Mouse (Mus musculus) WW6 (cell line): Measurements from ENCODE around the gene Ap1g2.

Experiments
- DNase-seq: peaks from one replicate; pipeline ENCODE4 v3.0.0-alpha.2; 2013; ENCODE audit warnings: low read depth, low spot score

Ap1g2 gene

GRCm38 (mm10) chr14:55113975-55114645, 7.7 kb upstream of the Ap1g2 start:
- no peak for DNase-seq

- no peak for DNase-seq
Measured at GRCm38 (mm10) chr14:55113351-55113974, 7.1 kb upstream of the Ap1g2 start.

- DNase-seq: no peak
Measured at GRCm38 (mm10) chr14:55111720-55112119, 5.3 kb upstream of the Ap1g2 start.

GRCm38 (mm10) chr14:55110076-55110475, 3.7 kb upstream of the Ap1g2 start:
- no peak for DNase-seq

GRCm38 (mm10) chr14:55109048-55109873, 2.9 kb upstream of the Ap1g2 start:
- DNase-seq: no peak

- no peak for DNase-seq
Measured at GRCm38 (mm10) chr14:55108202-55108870, 1.9 kb upstream of the Ap1g2 start.

GRCm38 (mm10) chr14:55106990-55107389, 597 bp upstream of the Ap1g2 start:
- no peak for DNase-seq

GRCm38 (mm10) chr14:55105386-55105785, 1.0 kb downstream of the Ap1g2 start:
- no peak for DNase-seq

- no peak for DNase-seq
Measured at GRCm38 (mm10) chr14:55104365-55104764, 2.0 kb downstream of the Ap1g2 start.

- DNase-seq: no peak
Measured at GRCm38 (mm10) chr14:55102253-55102785, 4.1 kb downstream of the Ap1g2 start.

GRCm38 (mm10) chr14:55101592-55101991, 4.8 kb downstream of the Ap1g2 start:
- DNase-seq: no peak

GRCm38 (mm10) chr14:55098067-55098466, 8.3 kb downstream of the Ap1g2 start:
- no peak for DNase-seq

GRCm38 (mm10) chr14:55097646-55098045, 8.7 kb downstream of the Ap1g2 start:
- DNase-seq: no peak

GRCm38 (mm10) chr14:55096573-55097087, 9.8 kb downstream of the Ap1g2 start:
- no peak for DNase-seq

GRCm38 (mm10) chr14:55095671-55096070, 10.7 kb downstream of the Ap1g2 start:
- no peak for DNase-seq

GRCm38 (mm10) chr14:55095263-55095662, 11.1 kb downstream of the Ap1g2 start:
- DNase-seq: no peak

- no peak for DNase-seq
Measured at GRCm38 (mm10) chr14:55094704-55095231, 11.6 kb downstream of the Ap1g2 start, which contains the start of gene Thtpa. Thtpa (plus strand) TSS chr14:55094784.

GRCm38 (mm10) chr14:55093927-55094326, 12.5 kb downstream of the Ap1g2 start:
- DNase-seq: no peak

GRCm38 (mm10) chr14:55092011-55092577, 14.3 kb downstream of the Ap1g2 start, which contains the start of gene Zfhx2:
Zfhx2 (minus strand) TSS chr14:55092324.
- DNase-seq: peak; percentile 84

GRCm38 (mm10) chr14:55091209-55091865, 15.1 kb downstream of the Ap1g2 start:
- no peak for DNase-seq
